In the genomic region with DNA sequence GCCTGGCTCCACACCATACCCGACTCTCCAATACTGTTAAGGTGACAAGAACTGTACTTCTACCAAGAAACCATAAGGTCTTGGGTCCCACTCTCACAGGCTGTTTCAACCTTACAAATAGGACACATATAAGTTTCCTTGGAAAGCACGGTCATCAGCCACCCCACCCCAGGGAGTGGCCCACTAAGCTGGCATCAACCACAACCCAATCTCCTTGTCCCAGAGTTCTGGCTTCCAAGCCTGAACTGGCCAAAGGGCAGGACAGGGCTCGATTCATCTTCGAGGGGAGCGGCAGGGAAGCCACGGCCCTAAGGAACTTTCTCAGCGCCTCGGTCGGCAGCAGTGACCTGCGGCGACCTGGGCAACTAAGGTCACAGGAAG, we compare ENCODE assay signal across 7 mouse cellular contexts. TPM values are rescaled to one million over a fixed set of nuclear protein-coding genes. Genes with fewer than 3 reads are reported as not detected.
A peak's percentile ranks its signal among the peaks of the same experiment; 100 is the strongest.
DNase-seq lines count a peak whose midpoint lies in the region; ATAC-seq lines count a peak whose summit lies in the region.

No protein-coding gene starts in this region.

- H3K27me3 ChIP-seq in lung, embryonic 16.5 days (ENCODE audit: control insufficient read depth, insufficient read depth, low read depth, low read length): no peaks in the 10 kb centered on the region
- no peaks in the 10 kb centered on the region for H3K27me3 ChIP-seq in embryonic facial prominence, embryonic 11.5 days (ENCODE audit: control insufficient read depth, insufficient read depth, low read length)
- H3K27me3 ChIP-seq in hindbrain, embryonic 13.5 days: no peaks in the 10 kb centered on the region
- H3K27me3 ChIP-seq in midbrain, embryonic 12.5 days: no peaks in the 10 kb centered on the region

- peak overlapping the region; percentile 83 for H3K27ac ChIP-seq in lung, embryonic 16.5 days (ENCODE audit: low read length)
- H3K27ac ChIP-seq in embryonic facial prominence, embryonic 11.5 days (replicated peaks; ENCODE audit: low read depth, low read length): peak overlapping the region; percentile 75; the same call in 1 of the 2 replicates
- peak overlapping the region; percentile 92 for H3K27ac ChIP-seq in hindbrain, embryonic 13.5 days
- peak overlapping the region; percentile 90 for H3K27ac ChIP-seq in midbrain, embryonic 12.5 days (replicated peaks)

- peak overlapping the region; percentile 86 for H3K9ac ChIP-seq in lung, embryonic 16.5 days (ENCODE audit: low read length)
- H3K9ac ChIP-seq in embryonic facial prominence, embryonic 11.5 days (replicated peaks; ENCODE audit: low read length): peak overlapping the region; percentile 89
- peak overlapping the region; percentile 92 for H3K9ac ChIP-seq in hindbrain, embryonic 13.5 days
- peak overlapping the region; percentile 89 for H3K9ac ChIP-seq in midbrain, embryonic 12.5 days (replicated peaks)

- H3K36me3 ChIP-seq in lung, embryonic 16.5 days (ENCODE audit: control insufficient read depth, insufficient read depth, low read length): peaks cover 5% of the 10 kb centered on the region
- peaks cover 5% of the 10 kb centered on the region for H3K36me3 ChIP-seq in embryonic facial prominence, embryonic 11.5 days (replicated peaks; ENCODE audit: control insufficient read depth, insufficient read depth, low read depth, low read length)
- peaks cover 10% of the 10 kb centered on the region for H3K36me3 ChIP-seq in hindbrain, embryonic 13.5 days
- H3K36me3 ChIP-seq in midbrain, embryonic 12.5 days: peaks cover 13% of the 10 kb centered on the region

- DNase-seq in lung, postnatal 25 days (ENCODE audit: low spot score): no peak
- peak; percentile 2 for DNase-seq in embryonic facial prominence, embryonic 11.5 days (ENCODE audit: low spot score)
- DNase-seq in ovary, adult 18-20 months (ENCODE audit: low spot score): no peak
- no peak for DNase-seq in layer of hippocampus, adult 9-11 months

- H3K4me3 ChIP-seq in lung, embryonic 16.5 days (ENCODE audit: low read length): peak overlapping the region; percentile 99
- peak overlapping the region; percentile 86 for H3K4me3 ChIP-seq in embryonic facial prominence, embryonic 11.5 days (ENCODE audit: low read depth, low read length)
- H3K4me3 ChIP-seq in hindbrain, embryonic 13.5 days: peak overlapping the region; percentile 89
- H3K4me3 ChIP-seq in midbrain, embryonic 12.5 days: peak overlapping the region; percentile 76

- peak; percentile 1; the same call in 1 of the 2 replicates for ATAC-seq in lung, embryonic 16.5 days (ENCODE audit: low read depth)
- no peak; the same call in 1 of the 2 replicates for ATAC-seq in embryonic facial prominence, embryonic 11.5 days (replicated peaks; ENCODE audit: insufficient number of reproducible peaks, low FRiP score, low TSS enrichment, low read depth)
- ATAC-seq in hindbrain, embryonic 13.5 days (ENCODE audit: low FRiP score): no peak
- no peak for ATAC-seq in midbrain, embryonic 12.5 days (ENCODE audit: low FRiP score, low read depth)

- H3K4me1 ChIP-seq in lung, embryonic 16.5 days (replicated peaks; ENCODE audit: control insufficient read depth, insufficient read depth, low read length): peaks cover 12% of the 10 kb centered on the region
- no peaks in the 10 kb centered on the region for H3K4me1 ChIP-seq in embryonic facial prominence, embryonic 11.5 days (ENCODE audit: control insufficient read depth, insufficient read depth, low read length)
- peaks cover 27% of the 10 kb centered on the region for H3K4me1 ChIP-seq in hindbrain, embryonic 13.5 days (replicated peaks)
- H3K4me1 ChIP-seq in midbrain, embryonic 12.5 days: peaks cover 20% of the 10 kb centered on the region

- WGBS in lung, embryonic 16.5 days: 3% methylated on average over 11 of the region's 11 CpGs
- WGBS in embryonic facial prominence, embryonic 11.5 days: 5% methylated on average over 11 of the region's 11 CpGs
- WGBS in hindbrain, embryonic 13.5 days: 5% methylated on average over 11 of the region's 11 CpGs
- 7% methylated on average over 11 of the region's 11 CpGs for WGBS in midbrain, embryonic 12.5 days

- no peaks in the 10 kb centered on the region for H3K9me3 ChIP-seq in lung, embryonic 16.5 days (ENCODE audit: control insufficient read depth, low read length)
- H3K9me3 ChIP-seq in embryonic facial prominence, embryonic 11.5 days (replicated peaks; ENCODE audit: control insufficient read depth, low read length): no peaks in the 10 kb centered on the region
- H3K9me3 ChIP-seq in hindbrain, embryonic 13.5 days: no peaks in the 10 kb centered on the region
- no peaks in the 10 kb centered on the region for H3K9me3 ChIP-seq in midbrain, embryonic 12.5 days

- peak overlapping the region; percentile 91 for H3K4me2 ChIP-seq in lung, embryonic 16.5 days (ENCODE audit: low read depth, low read length)
- peak overlapping the region; percentile 87 for H3K4me2 ChIP-seq in embryonic facial prominence, embryonic 11.5 days (ENCODE audit: low read depth, low read length)
- peak overlapping the region; percentile 91 for H3K4me2 ChIP-seq in hindbrain, embryonic 13.5 days
- H3K4me2 ChIP-seq in midbrain, embryonic 12.5 days (replicated peaks): peak overlapping the region; percentile 87

RNA-seq across cellular contexts. Expression of gene Letm1, which starts 0.7 kb away (rescaled TPM):
- 33.8 and 41.0 TPM in 2 replicates for polyA plus RNA-seq in lung, embryonic 16.5 days (2015; fragmentation: Nextera tagmentation; extraction: Ambion mirVana)
- polyA plus RNA-seq in embryonic facial prominence, embryonic 11.5 days (2014; fragmentation: Nextera tagmentation; extraction: Ambion mirVana): 46.1 and 48.9 TPM in 2 replicates
- polyA plus RNA-seq in hindbrain, embryonic 13.5 days (2015; fragmentation: Nextera tagmentation; extraction: Ambion mirVana): 58.0 and 58.5 TPM in 2 replicates
- polyA plus RNA-seq in midbrain, embryonic 12.5 days (2016; fragmentation: Nextera tagmentation; extraction: Ambion mirVana): 49.0 and 54.2 TPM in 2 replicates

RNA-seq across cellular contexts. Expression of gene Nsd2, which starts 38.6 kb away (rescaled TPM):
- 43.0 and 45.0 TPM in 2 replicates for polyA plus RNA-seq in lung, embryonic 16.5 days (2015; fragmentation: Nextera tagmentation; extraction: Ambion mirVana)
- 73.6 and 78.1 TPM in 2 replicates for polyA plus RNA-seq in embryonic facial prominence, embryonic 11.5 days (2014; fragmentation: Nextera tagmentation; extraction: Ambion mirVana)
- polyA plus RNA-seq in hindbrain, embryonic 13.5 days (2015; fragmentation: Nextera tagmentation; extraction: Ambion mirVana): 74.1 and 77.6 TPM in 2 replicates
- polyA plus RNA-seq in midbrain, embryonic 12.5 days (2016; fragmentation: Nextera tagmentation; extraction: Ambion mirVana): 115 and 128 TPM in 2 replicates
